In genomic region chr16:24950112-24950743, GRCm38 (mm10) we compare ENCODE assay signal across 23 mouse cellular contexts.
DNase-seq lines count a peak whose midpoint lies in the region; ATAC-seq and TF ChIP-seq lines count a peak whose summit lies in the region.
"Had no signal": no experiment of that assay in that cellular context is flagged by ENCODE, and none has a peak within 500 bp of the region (broad histone marks: within the 10 kb centered on the region; RNA-seq: fewer than 3 reads in every experiment).

No protein-coding gene starts in this region.

- ATAC-seq in embryonic facial prominence, embryonic 13.5 days (ENCODE audit: insufficient number of reproducible peaks, insufficient read depth, low FRiP score, low TSS enrichment, low read depth): no peak
- ATAC-seq in monocyte, adult 5-6 weeks (replicated peaks; ENCODE audit: insufficient number of reproducible peaks, low FRiP score, low TSS enrichment, poor library complexity, severe bottlenecking): no peak
- ATAC-seq: CD4-positive, CD25-positive, alpha-beta regulatory T cell, adult 4 months; forebrain, embryonic 13.5 days; hindbrain, embryonic 16.5 days; inflammation-experienced regulatory T-cells, adult 6 months had no signal

- no peak overlapping the region for H3K4me2 ChIP-seq in embryonic facial prominence, embryonic 13.5 days
- H3K4me2 ChIP-seq: forebrain, embryonic 13.5 days; hindbrain, embryonic 12.5 days had no signal

- no peak overlapping the region for H3K4me3 ChIP-seq in embryonic facial prominence, embryonic 13.5 days
- no peak overlapping the region for H3K4me3 ChIP-seq in embryonic facial prominence, embryonic 10.5 days
- no peak overlapping the region for H3K4me3 ChIP-seq in layer of hippocampus, adult 2 months
- H3K4me3 ChIP-seq: forebrain, embryonic 13.5 days; heart, embryonic 10.5 days; hindbrain, embryonic 12.5 days had no signal

- no peaks in the 10 kb centered on the region for H3K27me3 ChIP-seq in embryonic facial prominence, embryonic 13.5 days
- H3K27me3 ChIP-seq in embryonic facial prominence, embryonic 10.5 days (replicated peaks; ENCODE audit: low read depth, poor library complexity, severe bottlenecking): no peaks in the 10 kb centered on the region
- H3K27me3 ChIP-seq: forebrain, embryonic 13.5 days; hindbrain, embryonic 12.5 days had no signal

- no peaks in the 10 kb centered on the region for H3K36me3 ChIP-seq in embryonic facial prominence, embryonic 13.5 days
- no peaks in the 10 kb centered on the region for H3K36me3 ChIP-seq in embryonic facial prominence, embryonic 10.5 days (replicated peaks)
- H3K36me3 ChIP-seq: G1E; heart, embryonic 10.5 days; hindbrain, embryonic 12.5 days had no signal

- TF ChIP-seq CTCF in layer of hippocampus, adult 2 months (conservative IDR thresholded peaks at IDR 0.05): no peak

- no peaks in the 10 kb centered on the region for H3K9me3 ChIP-seq in embryonic facial prominence, embryonic 13.5 days
- no peaks in the 10 kb centered on the region for H3K9me3 ChIP-seq in embryonic facial prominence, embryonic 10.5 days
- H3K9me3 ChIP-seq: forebrain, embryonic 13.5 days; heart, embryonic 10.5 days; hindbrain, embryonic 12.5 days had no signal

- peak overlapping the region; percentile 11; the same call in 1 of the 2 replicates for H3K27ac ChIP-seq in embryonic facial prominence, embryonic 13.5 days
- no peak overlapping the region for H3K27ac ChIP-seq in embryonic facial prominence, embryonic 10.5 days (replicated peaks)
- H3K27ac ChIP-seq in layer of hippocampus, adult 2 months: 0 out of 2 replicates have a peak overlapping the region, but pooled peaks have one; percentile 2
- H3K27ac ChIP-seq: forebrain, embryonic 13.5 days; heart, embryonic 10.5 days; hindbrain, embryonic 12.5 days had no signal

- DNase-seq in embryonic facial prominence, embryonic 10.5 days (ENCODE audit: low spot score): no peak
- no peak for DNase-seq in layer of hippocampus, adult 2 months (ENCODE audit: low spot score in 2 of 2)
- no peak for DNase-seq in layer of hippocampus, adult 18-20 months (ENCODE audit: low spot score in 2 of 2)
- peak; percentile 65 for DNase-seq in NIH3T3 (ENCODE audit: low read depth)
- DNase-seq in gonadal fat pad, adult 2 months (ENCODE audit: low read depth): peak; percentile 61
- DNase-seq: adrenal gland, postnatal 10 days; B cell, adult 2 months; cerebellum, adult 18-20 months; cerebellum, adult 9-11 months; cerebellum, postnatal 36 days; gastrocnemius, postnatal 36 days; heart, adult 18-20 months; heart, postnatal 10 days; heart, postnatal 4 days had no signal

- WGBS in embryonic facial prominence, embryonic 13.5 days: 26% methylated on average over 6 of the region's 6 CpGs
- 57% methylated on average over 6 of the region's 6 CpGs for WGBS in embryonic facial prominence, embryonic 10.5 days

- H3K4me1 ChIP-seq in embryonic facial prominence, embryonic 13.5 days: peaks cover 23% of the 10 kb centered on the region
- H3K4me1 ChIP-seq in embryonic facial prominence, embryonic 10.5 days: peaks cover 9% of the 10 kb centered on the region
- H3K4me1 ChIP-seq: hindbrain, embryonic 12.5 days had no signal

- no peak overlapping the region for H3K9ac ChIP-seq in embryonic facial prominence, embryonic 13.5 days
- H3K9ac ChIP-seq: forebrain, embryonic 13.5 days; hindbrain, embryonic 12.5 days had no signal

Comparison
In these comparisons a context has a peak if more than half of its experiments do, and no peak if none do; other contexts are left out.
1. DNase-seq: peak in NIH3T3 (single experiment) and gonadal fat pad, adult 2 months (single experiment); none in embryonic facial prominence, embryonic 10.5 days (single experiment), layer of hippocampus, adult 2 months (0 of 2) and layer of hippocampus, adult 18-20 months (0 of 2).